Mouse (Mus musculus) ES-E14 (cell line): ENCODE measurements around the gene Gdpd5.

Experiments
- CHD2 ChIP-seq: IDR thresholded peaks from 2 replicates; pipeline ENCODE4 v1.6.1; 2014; ENCODE audit warnings: mild to moderate bottlenecking, low read depth, low read length, inconsistent platforms
- MAFK ChIP-seq: IDR thresholded peaks from 2 replicates; pipeline ENCODE4 v1.6.1; 2014; ENCODE audit warnings: mild to moderate bottlenecking, low read depth, low read length, inconsistent platforms; ENCODE audit not compliant: insufficient read depth
- ZNF384 ChIP-seq: IDR thresholded peaks from 2 replicates; pipeline ENCODE4 v1.6.1; 2012; ENCODE audit warnings: low read depth, low read length, inconsistent platforms

DNA sequence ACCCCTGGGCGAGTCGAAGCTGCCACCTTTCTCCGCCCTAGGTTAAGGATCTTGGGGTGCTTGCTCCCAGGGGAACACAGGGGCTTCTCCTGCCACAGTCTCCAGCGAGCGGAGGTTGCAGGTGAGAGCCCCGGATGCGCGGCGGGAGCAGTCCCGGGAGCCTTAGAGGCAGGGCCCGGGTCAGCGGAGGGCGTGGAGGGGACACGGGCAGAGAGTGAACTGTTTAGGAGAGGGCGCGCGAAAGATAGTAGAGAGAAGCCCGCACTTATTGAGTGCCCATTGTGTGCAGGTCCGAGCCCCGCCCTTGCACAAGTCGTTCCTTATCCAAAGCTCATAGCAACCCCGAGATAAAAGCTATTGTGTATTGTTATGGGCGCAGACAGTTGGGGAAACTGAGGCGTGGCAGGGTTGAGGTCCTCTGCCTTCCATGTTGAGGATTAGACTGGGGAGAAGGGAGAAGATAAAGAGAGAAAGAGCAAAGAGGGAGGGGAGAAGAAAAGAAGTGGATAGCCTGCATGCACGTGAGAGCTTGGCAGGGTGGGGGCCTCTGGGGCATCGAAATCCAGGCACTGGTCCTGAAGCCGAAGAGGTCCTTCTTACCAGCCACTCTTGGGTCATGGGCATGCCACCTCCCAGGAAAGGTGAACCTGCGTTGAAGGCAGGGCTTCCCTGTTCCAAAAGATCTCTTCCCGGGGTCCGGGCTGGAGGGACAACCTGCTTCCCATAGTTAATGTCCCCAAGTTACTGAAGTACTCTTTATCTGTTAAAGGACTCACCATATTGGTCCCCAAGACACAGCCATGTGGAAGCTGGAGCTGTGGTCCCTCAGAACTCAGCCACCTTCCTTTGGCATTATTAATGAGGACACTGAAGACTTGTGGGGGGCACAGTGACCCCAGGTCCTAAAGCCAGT, 1.1 kb downstream of the Gdpd5 start:
- TF ChIP-seq ZNF384 (no peak), MAFK (no peak), CHD2 (no peak)
